Mouse (Mus musculus): ENCODE measurements around the gene Gcm1.
A peak's percentile ranks its signal among the peaks of the same experiment; 100 is the strongest.

The Gcm1 gene

DNA sequence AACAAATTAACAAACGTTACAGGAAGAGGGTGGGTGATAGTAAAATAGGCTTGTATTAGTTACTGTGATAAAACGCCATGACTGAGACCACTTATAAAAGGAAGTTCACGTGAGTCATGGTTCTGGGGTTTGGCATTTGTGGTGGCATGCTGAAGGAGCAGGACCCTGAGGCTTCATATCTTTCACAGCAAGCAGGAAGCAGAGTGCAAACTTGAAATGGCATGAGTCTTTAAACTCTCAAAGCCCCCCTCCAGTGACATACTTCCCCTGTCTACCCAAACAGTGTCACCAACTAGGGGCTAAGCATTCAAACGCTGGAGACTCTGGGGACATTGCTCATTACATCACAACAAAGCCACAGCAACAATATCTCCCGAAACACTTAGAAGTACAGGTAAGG, 49.2 kb downstream of the Gcm1 start:
- no peak for DNase-seq (ENCODE audit: low read depth, low spot score)

DNA sequence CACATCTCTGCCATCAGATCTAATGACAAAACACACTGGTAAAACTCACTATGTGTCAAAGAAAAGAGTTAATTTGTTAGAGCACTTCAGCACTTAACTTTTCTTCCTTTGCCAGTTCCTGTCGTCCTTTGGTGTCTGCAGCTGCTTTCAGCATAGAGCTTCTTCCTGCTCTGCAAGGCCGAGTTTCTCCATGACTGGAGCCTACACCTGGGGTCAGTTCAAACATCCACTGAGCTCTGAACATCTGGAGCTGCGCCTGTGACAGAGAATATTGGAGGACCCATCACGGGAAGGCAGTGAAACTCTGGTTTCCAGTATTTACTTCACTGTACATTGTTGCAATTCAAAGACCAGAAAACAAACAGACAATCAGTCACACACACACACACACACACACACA, 49.7 kb downstream of the Gcm1 start:
- no peak for DNase-seq (ENCODE audit: low read depth, low spot score)

DNA sequence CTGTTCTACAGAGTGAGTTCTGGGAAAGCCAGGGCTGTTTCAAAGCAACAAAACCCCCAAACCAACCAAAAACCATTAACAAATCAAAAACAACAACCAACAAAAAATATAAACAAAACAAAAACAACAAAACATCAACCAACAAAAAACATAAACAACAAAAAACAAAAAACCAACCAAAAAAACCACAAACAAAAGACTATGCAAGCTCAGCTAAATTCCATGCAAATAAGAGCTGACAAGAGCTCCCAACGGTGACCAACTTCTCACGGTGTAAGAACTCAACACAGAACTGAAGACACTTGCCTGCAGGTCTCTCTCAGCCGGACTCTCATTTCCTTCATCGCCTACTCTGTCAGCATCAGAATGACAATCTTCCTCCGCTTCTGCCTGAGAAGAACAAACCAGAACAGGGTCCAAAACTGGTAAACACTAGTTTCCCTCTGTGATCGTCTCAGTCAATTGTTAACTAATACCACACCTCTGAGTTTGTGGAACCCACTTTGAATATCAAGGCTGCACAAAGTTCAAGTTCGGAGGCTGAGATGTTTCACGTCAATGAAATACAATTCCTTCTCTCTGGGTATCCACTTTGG, 52.3 kb downstream of the Gcm1 start:
- DNase-seq (ENCODE audit: low read depth, low spot score): no peak

DNA sequence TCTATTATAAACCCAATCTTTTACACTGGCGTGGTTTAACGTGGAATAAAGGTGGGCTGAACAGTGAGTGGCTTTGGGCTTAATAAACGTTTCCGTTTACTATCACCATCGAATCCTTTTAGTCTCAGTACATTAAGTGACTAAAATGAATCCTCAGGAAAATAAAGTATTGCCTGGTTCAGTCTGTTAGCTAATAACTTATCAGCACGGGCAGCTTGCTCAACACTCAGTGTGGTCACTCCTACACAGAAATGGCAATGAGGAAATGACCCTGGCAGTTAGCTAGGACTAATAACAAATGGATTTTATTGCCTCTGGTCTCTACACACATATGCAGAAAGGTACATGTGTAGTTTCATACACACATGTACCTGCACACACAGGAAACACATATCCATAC, 53.2 kb downstream of the Gcm1 start:
- no peak for DNase-seq (ENCODE audit: low read depth, low spot score)

DNA sequence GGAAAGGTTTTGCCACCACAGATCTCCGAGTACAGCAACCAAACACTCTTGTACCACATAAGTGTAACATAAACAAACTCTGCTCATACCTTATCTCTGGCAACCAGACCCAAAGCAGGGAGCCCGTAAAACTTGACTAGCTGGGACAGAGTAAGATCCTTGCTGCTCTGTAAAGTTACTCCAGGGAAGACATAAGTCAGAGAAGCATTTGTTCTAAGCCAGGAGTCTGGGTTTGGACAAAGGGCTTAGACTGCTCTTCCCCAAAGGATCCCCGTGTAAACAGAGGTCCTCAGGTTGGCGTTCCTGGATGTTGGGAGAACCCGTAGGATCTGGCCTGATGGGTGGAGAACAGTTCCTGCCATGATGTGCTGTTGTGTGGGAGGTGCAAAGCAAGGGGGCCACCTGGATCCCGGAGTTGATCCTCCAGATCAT, 53.8 kb downstream of the Gcm1 start:
- no peak for DNase-seq (ENCODE audit: low read depth, low spot score)

DNA sequence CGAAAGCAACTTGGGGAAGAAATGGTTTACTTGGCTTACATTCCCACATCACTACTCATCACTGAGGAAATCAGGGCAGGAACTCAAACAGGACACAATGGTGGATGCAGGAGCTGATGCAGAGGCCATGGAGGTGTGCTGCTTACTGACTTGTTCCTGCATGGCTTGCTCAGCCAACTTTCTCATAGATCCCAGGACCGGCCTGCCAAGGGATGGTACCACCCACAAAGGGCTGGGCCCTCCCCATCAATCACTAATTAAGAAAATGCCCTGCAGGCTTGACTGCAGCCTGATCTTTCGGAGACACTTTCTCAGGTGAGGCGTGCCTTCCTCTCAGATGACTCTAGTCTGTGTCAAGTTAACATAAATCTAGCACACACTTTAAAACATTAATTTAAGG, 55.1 kb downstream of the Gcm1 start:
- no peak for DNase-seq (ENCODE audit: low read depth, low spot score)

DNA sequence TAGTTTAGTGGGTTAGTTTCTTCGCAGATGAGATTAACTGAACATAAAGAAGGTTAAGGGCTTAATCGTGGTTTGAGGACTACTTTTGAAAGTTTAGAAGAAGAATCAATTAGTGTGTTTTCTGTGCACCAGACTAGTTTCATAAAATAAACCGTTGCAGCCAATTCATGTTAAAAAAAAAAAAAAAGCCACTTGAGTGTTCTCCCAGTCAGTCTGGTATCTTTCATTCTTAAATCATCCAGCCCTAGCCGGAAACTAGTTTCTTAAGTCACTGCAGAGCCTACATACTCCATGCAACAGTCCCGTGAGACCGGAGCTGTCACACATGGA, 55.8 kb downstream of the Gcm1 start:
- no peak for DNase-seq (ENCODE audit: low read depth, low spot score)

DNA sequence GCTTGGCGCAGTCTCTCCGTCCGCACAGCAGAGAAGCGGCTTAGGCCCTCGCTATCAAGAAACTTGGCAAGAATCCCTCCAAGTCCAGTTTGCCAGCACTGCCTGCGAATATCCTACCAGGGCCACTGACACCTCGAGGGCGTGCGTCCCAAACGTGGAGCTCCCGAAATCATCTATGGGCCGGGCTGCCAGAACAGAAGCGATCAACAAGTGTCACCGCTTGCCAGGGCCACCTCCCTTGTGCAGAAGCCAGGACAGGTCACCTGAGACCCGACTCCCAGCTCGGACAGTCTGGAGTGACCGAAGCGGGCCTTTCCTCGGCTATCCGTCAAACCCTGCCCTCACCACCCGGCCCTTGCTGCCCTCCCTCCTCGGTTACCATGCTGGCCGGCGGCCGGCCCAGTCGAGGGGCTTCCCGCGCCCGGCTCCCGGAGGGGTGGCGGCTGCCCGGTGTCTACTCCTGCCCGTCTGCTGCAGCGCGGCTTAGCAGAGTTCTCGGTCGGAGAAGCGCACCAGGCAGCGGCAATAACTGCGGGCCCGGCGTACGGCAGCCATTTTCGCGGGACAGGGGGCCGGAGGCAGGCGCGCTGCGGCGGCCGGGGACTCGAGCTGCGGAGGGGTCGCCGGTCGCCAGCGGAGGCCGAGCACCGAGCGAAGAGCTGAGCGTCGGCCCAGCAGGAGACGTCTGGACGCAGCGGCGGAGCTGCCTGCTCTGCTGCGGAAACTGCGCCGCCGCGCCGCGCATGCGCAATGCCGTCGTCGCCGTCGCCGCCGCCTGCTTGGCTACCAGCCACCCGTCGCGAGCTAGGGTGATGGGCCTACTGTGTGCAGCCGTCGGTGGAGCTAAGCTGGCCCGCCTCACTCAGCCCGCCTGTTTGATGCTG, 56.4 kb downstream of the Gcm1 start:
- peak; percentile 74 for DNase-seq (ENCODE audit: low read depth, low spot score)

DNA sequence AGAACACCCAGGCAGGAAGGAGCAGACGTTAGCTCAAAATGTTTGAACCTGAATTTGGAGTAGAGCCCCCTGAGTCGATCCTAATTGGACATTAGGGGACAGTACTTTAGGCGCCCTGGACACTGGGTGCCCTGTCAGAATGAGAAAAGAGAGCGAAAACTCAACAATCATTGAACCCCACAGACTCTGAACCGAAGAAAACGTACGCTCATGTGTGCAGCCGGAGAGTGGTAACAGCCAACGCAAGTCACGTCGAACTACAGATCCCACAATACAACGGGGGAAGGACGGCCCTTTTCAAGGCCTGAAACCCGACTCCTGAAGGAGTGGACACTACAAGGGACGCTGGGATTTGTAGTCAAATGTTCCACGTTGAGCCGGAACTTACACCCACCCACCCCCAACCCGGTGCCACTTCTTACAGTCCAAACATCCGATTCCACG, 57.1 kb downstream of the Gcm1 start, which contains the start of the genes Fbxo9 and Ick:
Gene Fbxo9 (minus strand): TSS at position 270 of the 444 bp plus-strand sequence.
Gene Ick (plus strand): TSS at position 397 of the 444 bp plus-strand sequence.
- peak; percentile 90 for DNase-seq (ENCODE audit: low read depth, low spot score)

DNA sequence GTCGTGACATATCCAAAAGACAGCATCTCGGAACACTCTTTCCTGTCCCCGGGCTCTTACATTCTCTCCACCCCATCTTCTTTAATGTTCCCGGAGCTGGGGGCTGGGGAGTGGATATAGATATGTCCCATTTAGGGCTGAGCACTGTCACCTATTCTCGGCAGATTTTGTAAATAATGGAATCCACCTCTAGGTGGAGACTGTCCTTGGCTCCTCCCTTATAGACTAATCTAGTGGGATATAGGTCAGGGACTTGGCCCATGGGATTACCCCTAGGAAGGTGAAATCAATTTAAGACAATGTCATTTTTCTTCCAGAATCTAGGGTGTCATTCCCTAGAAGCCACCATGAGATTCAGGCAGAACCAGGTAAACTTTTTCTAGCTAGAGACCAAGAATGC, 57.9 kb downstream of the Gcm1 start:
- DNase-seq (ENCODE audit: low read depth, low spot score): no peak

DNA sequence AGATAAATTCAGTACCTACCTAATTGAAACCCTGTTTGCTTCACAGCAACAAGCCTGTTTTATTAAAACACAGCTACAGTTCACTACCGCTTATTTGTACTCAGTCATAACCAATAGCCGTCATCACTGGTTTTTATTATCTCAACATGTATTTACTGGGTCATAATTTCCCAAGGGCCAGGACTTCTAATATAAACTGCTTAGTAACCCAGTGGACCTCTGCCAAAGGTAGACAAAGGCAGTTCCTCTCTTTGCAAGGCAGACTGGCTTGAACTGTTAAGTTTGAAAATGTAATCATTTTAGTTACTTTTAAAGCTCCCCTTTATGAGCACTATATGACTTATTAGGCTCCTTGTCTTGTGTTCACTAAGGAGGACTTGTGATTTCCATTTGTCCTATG, 59.7 kb downstream of the Gcm1 start:
- no peak for DNase-seq (ENCODE audit: low read depth, low spot score)

DNA sequence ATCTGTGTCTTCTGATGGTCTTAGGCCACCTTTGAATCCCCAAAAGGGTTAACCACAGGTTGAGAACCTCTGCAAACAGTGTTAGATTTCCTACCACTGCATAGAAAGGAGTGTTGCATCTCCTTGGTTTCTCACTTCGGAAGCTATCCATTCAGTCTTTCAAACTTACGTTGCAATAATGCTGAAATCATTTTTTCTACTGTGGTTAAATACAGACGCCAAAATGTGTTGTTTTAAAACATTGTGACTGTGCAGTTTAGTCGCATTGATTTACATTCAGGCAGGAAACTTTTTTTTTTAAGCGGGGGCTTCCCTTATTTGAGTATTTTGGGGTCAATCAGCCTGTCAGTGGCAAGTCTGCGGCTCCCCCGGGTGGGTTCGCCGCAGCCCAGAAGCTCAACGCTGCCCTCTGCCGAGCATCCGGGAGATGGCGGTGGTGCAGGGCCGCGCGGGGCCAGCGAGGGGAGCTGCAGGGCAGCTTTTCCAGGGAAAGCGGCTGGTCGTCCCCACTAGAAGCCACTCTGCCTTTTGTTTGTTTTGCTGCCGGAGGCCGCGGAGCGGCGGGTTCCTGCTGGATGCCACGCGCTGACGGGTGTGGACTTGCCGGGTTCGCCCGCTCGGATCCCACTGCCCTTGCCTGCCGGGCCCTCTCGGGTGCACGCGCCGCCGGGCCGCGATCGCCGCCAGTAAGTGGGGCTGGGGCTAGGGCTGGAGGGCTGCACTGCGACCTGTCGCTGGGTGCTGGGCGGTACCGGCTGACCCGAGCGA, 61.2 kb downstream of the Gcm1 start:
- DNase-seq (ENCODE audit: low read depth, low spot score): peak; percentile 81

DNA sequence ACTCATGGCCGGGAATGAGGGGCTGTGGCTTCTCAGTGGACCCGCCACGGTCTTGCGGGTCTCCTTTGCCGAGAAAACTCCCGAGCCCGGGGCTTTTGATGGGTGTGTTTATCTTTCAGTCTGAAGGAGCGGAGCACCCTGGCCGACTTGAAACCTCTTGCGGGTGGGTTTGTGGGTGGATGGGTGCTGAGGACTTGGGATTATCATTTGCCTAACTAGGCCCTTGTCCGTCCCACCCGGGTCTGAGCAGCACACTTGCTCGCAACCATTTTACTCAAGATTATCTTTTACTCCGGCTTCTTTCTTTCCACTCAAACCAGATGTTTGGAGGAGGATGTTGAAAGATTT, 61.8 kb downstream of the Gcm1 start:
- DNase-seq (ENCODE audit: low read depth, low spot score): no peak

All from retina, postnatal 7 days (tissue).